Mouse (Mus musculus) midbrain, embryonic 12.5 days (tissue): ENCODE data around the gene Fth1. TPM values are rescaled to one million over a fixed set of nuclear protein-coding genes. Genes with fewer than 3 reads are reported as not detected.
A peak's percentile ranks its signal among the peaks of the same experiment; 100 is the strongest.

ENCODE experiments used
- ATAC-seq: fragments of 200-750 bp; cut with Nextera tagmentation; 2 replicates; pipeline ENCODE4 v1.8.0; 2017; ENCODE audit warnings: low read depth, moderate TSS enrichment, moderate library complexity; ENCODE audit not compliant: low FRiP score
- H3K27ac ChIP-seq: fragments of 300-500 bp; sonication (generic); replicated peaks from 2 replicates; pipeline ENCODE4 v1.5.1; 2016; ENCODE audit warnings: mild to moderate bottlenecking
- H3K27me3 ChIP-seq: fragments of 300-500 bp; sonication (generic); 2 replicates; pipeline ENCODE4 v1.6.1; 2016; ENCODE audit warnings: mild to moderate bottlenecking
- H3K36me3 ChIP-seq: fragments of 300-500 bp; sonication (generic); 2 replicates; pipeline ENCODE4 v1.6.1; 2016
- H3K4me1 ChIP-seq: fragments of 300-500 bp; sonication (generic); 2 replicates; pipeline ENCODE4 v1.6.1; 2016
- H3K4me2 ChIP-seq: fragments of 300-500 bp; sonication (generic); replicated peaks from 2 replicates; pipeline ENCODE4 v1.6.1; 2016; ENCODE audit warnings: mild to moderate bottlenecking, moderate library complexity
- H3K4me3 ChIP-seq: fragments of 300-500 bp; sonication (generic); 2 replicates; pipeline ENCODE4 v1.5.1; 2016; ENCODE audit warnings: mild to moderate bottlenecking
- H3K9ac ChIP-seq: fragments of 300-500 bp; sonication (generic); replicated peaks from 2 replicates; pipeline ENCODE4 v1.6.1; 2016; ENCODE audit warnings: mild to moderate bottlenecking, moderate library complexity
- H3K9me3 ChIP-seq: fragments of 300-500 bp; sonication (generic); 2 replicates; pipeline ENCODE4 v1.6.1; 2016; ENCODE audit warnings: mild to moderate bottlenecking
- WGBS: fragments of 180-500 bp; shearing (Covaris S2); methylation state at CpG from one replicate; pipeline ENCODE4 v1.1.7; 2016; 5-methylcytosine and 5-hydroxymethylcytosine counted together
- polyA plus RNA-seq: library from polyadenylated mRNA; unstranded; fragments of >200 nt; fragmentation: Nextera tagmentation; extraction: Ambion mirVana; gene quantifications from 2 replicates; pipeline ENCODE4 v1.2.1, GENCODE M21; 2016

Gene Fth1
- polyA plus RNA-seq, 1 experiment from 2014 or later, result 1,421 TPM

DNA sequence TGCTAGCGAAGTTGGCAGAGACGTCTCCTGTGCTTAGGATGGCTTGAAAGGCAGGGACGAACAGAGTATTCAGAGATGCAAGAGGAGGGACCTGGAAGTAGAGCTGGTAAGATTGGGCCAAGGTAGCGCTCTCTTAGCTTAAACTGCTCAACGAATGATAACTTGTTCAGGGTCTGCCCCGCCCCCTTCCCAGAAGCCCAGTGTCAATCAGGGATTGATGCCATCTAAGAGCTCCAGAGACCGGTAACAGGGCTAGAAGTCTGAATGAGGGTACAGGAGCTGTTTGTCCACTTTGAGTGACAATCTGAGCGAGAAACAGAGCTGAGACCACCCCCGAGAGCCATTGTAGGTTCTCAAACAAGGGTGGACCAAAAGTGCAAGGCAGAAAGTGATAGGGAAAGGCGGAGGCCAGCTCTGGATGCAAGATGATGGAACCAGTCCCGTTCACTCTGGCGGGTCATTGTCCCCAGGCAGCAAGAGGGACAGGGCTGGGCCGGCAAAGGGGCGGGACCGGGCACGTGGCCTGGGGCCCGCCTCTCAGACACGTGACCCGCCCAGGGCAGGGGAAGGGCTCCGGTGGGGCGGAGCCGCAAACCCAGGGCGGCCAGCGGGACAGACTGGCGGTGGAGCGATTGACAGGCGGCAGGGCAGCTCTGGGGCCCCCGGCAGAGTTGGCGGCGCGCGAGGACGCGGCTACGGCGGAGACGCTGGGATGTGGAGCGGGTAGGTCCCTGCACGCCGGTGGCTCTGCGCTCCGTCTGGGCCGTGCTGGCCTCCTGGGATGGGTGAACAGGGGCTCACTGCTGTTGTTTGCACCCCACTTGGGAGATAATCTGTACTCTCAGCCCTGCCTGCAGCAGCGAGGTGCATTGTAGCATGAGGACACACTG, 37.5 kb downstream of the Fth1 start:
- no peaks in the 10 kb centered on the region for H3K36me3 ChIP-seq
- no peaks in the 10 kb centered on the region for H3K9me3 ChIP-seq
- peak overlapping the region; percentile 72 for H3K9ac ChIP-seq
- H3K27ac ChIP-seq, result peak overlapping the region; percentile 75
- H3K27me3 ChIP-seq, result peaks cover 29% of the 10 kb centered on the region
- whole genome bisulfite sequencing, result 5% methylated on average over 44 of the region's 44 CpGs
- peaks cover 22% of the 10 kb centered on the region for H3K4me1 ChIP-seq
- peak overlapping the region; percentile 57 for H3K4me3 ChIP-seq
- peak overlapping the region; percentile 88 for H3K4me2 ChIP-seq
- peak; percentile 99 for ATAC-seq

DNA sequence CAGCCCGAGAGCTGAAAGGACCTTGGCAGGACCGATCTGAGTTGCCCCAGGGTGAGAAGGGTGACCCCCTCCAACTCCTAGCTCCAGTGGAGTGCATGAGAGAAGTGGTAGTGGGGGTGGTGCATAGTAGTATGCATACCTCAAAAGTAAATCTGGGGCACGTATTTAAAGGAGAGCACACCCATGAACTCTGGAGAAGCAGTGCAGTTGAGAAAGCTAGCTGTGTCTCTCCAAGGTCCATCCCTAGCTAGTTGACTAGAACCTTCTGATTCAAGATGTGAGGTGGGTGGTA, 38.1 kb downstream of the Fth1 start:
- Histone ChIP-seq H3K9me3 (no peaks in the 10 kb centered on the region), H3K4me1 (peaks cover 26% of the 10 kb centered on the region), H3K4me2 (peak overlapping the region; percentile 88), H3K4me3 (peak overlapping the region; percentile 57), H3K27me3 (peaks cover 29% of the 10 kb centered on the region), H3K36me3 (no peaks in the 10 kb centered on the region), H3K27ac (peak overlapping the region; percentile 75; the same call in 1 of the 2 replicates), H3K9ac (peak overlapping the region; percentile 72)
- ATAC-seq, result no peak
- 0% methylated on average over 3 of the region's 3 CpGs for WGBS

DNA sequence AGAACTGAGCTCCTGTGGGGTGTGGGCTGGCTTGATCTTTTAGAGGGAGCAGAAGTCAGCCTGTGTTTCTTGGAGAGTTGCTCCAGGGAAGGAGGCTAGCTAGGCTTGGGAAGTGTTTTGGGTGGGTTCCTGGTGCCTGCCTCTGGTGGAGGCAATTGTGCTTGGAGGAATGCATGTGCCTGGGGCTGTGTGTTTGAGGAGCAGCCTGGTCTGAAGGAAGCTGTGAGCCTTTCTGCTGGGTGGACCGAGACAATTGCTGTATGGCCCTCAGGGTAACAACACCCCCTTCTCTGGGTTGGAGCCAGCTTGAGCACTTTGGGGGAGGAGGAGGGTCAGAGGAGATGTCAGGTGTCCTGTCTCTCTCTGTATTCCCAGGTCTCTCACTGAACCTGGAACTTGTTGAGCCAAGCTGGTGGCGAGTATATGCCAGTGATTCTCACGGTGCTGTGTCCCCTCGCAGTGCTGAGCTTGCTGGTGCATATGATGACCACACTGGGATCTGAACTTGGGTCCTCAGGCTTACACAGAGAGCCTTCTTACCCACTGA, 38.9 kb downstream of the Fth1 start:
- peak overlapping the region; percentile 88 for H3K4me2 ChIP-seq
- WGBS, result 73% methylated on average over 4 of the region's 4 CpGs
- H3K9me3 ChIP-seq, result no peaks in the 10 kb centered on the region
- peak overlapping the region; percentile 57 for H3K4me3 ChIP-seq
- H3K4me1 ChIP-seq, result peaks cover 26% of the 10 kb centered on the region
- no peak for ATAC-seq
- H3K27ac ChIP-seq, result no peak overlapping the region
- H3K36me3 ChIP-seq, result no peaks in the 10 kb centered on the region
- H3K9ac ChIP-seq, result peak overlapping the region; percentile 20; the same call in 1 of the 2 replicates
- peaks cover 29% of the 10 kb centered on the region for H3K27me3 ChIP-seq

DNA sequence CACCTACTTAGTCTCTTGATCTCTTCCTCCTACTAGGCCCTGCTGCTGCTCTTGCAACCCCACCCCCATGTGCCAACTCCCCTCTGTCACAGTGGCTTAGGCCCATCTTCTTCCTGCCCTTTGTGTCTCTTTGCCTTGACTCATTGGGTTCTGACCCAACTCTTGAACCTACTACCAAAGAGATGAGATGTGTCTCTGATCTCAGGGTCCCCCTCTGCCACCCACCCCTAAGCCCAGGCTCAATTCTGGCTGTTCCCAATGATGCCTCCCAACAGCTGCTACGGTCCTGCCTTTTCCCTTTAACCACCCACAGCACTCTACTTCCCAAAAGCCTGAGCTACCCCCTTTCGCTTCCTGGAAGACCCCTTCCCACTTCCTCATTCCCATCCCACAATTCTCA, 41.6 kb downstream of the Fth1 start:
- no peak for ATAC-seq

DNA sequence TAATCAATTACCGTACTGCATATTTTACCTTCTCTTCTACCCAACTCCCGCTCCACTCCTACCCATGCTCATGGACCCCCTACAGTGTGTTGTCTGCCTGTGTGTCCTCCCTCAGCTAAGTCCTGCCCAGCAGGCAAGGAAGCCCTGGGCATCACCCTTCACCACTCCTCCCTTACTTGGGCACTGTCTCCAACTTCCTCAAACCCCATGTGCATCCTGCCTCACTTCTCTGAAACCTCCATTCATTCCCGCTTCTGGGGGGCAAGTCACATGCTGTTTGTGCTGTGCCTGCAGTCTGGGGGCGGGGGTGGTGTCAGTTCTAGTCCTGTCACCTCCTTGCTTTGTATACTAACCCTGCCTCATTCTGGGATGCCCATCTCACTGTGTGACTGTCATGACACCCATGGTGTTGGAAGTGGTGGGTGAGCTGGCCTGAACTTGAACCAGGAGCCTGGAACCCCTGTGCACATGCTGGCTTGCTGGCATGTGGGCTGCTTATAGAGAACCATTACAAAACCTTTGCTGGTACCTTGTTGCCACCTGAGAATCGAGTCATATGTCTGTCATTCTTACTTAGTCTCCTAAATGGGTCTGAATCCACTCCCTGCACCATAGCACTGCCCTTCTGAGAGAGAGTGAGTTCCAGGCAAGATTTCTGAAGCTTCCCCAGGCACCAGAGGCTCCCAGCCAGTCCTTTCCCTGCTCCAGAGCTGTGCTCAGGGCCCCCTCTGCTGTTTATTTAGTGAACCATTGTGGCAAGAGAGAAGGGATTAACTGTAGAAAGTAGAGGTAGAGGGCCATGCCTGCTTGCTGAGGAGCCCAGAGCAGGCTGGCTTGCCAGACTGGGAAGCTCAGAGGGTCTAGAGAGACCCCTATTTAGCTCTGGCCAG, 42.3 kb downstream of the Fth1 start:
- 70% methylated on average over 5 of the region's 5 CpGs for WGBS
- no peaks in the 10 kb centered on the region for H3K36me3 ChIP-seq
- peaks cover 23% of the 10 kb centered on the region for H3K4me1 ChIP-seq
- ATAC-seq, result no peak
- H3K4me2 ChIP-seq, result no peak overlapping the region
- peaks cover 17% of the 10 kb centered on the region for H3K27me3 ChIP-seq
- no peaks in the 10 kb centered on the region for H3K9me3 ChIP-seq
- H3K4me3 ChIP-seq, result no peak overlapping the region
- no peak overlapping the region for H3K27ac ChIP-seq
- H3K9ac ChIP-seq, result 0 out of 2 replicates have a peak overlapping the region, but pooled peaks have one; percentile 6

More for the DNA sequence above, 41.6 kb downstream of the Fth1 start:
- Histone ChIP-seq H3K4me2 (no peak overlapping the region), H3K4me3 (no peak overlapping the region), H3K9ac (no peak overlapping the region), H3K27ac (no peak overlapping the region), H3K36me3 (no peaks in the 10 kb centered on the region), H3K4me1 (peaks cover 26% of the 10 kb centered on the region), H3K27me3 (peaks cover 19% of the 10 kb centered on the region), H3K9me3 (no peaks in the 10 kb centered on the region)
- 88% methylated on average over 2 of the region's 2 CpGs for WGBS

DNA sequence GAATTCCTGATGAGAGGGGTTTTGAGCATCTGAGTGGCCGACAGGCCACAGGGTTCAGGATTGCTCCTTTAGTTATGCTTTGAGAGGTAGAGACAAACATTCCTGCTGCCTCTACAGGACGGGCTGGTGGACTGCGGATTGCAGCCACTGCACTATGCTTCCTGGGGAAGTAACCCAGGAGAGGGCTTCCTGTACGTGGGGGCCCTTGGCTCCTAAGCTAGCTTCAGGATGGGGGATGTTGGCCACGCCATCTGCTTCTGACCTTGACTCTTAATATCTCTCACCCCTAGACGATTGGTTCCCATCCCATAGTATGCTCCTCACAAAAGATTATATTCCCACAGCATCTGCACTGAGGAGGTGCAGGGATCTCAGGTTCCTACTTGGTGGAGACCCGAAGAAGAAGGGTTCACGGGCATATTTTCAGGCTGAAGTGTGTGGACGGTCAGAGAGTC, 42.9 kb downstream of the Fth1 start:
- H3K27ac ChIP-seq, result no peak overlapping the region

DNA sequence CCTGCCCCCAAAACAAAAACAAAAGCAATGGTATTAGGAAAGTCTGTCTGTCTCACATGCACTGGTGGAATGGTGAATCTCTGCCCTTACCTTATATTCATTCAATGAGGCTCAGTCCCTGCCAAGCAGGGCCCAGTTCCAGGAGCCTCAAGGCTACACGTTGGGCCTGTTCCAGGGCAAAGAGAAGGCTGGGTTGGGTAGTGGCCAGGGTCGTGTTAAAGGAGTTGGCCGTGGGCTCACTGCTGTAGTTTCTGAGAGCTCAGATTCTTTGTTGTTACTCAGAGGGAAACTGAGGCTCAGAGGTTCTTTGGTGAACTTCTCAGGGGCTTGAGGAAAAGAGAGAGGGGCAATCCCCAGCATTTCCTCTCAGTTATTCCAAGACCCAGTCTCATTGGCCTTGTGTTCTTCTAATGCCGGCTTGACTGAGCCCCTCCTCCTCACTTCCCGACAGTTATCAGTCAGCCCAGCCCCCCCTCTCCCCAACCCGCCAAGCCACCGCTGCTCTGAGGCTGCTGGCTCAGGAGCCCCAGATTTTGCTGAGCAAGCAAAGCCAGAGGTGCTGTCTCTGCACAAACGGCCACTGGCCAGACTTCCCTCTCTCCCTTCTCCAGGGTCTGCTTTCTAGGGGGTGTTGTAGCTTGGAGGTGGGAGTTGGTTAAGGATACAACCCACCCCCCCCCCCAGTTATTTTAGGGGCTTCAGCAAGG, 44.9 kb downstream of the Fth1 start:
- no peak overlapping the region; the same call in 1 of the 2 replicates for H3K27ac ChIP-seq
- H3K4me2 ChIP-seq, result no peak overlapping the region
- WGBS, result 33% methylated on average over 8 of the region's 8 CpGs
- H3K27me3 ChIP-seq, result no peaks in the 10 kb centered on the region
- no peak for ATAC-seq
- no peak overlapping the region for H3K4me3 ChIP-seq
- peaks cover 7% of the 10 kb centered on the region; the same call in 1 of the 2 replicates for H3K4me1 ChIP-seq
- no peak overlapping the region for H3K9ac ChIP-seq
- H3K36me3 ChIP-seq, result no peaks in the 10 kb centered on the region
- H3K9me3 ChIP-seq, result no peaks in the 10 kb centered on the region

More for the DNA sequence above, 42.9 kb downstream of the Fth1 start:
- H3K9me3 ChIP-seq, result no peaks in the 10 kb centered on the region
- H3K4me3 ChIP-seq, result no peak overlapping the region
- no peak overlapping the region for H3K4me2 ChIP-seq
- no peak for ATAC-seq
- peaks cover 18% of the 10 kb centered on the region for H3K4me1 ChIP-seq
- H3K27me3 ChIP-seq, result peaks cover 16% of the 10 kb centered on the region
- no peaks in the 10 kb centered on the region for H3K36me3 ChIP-seq
- no peak overlapping the region for H3K9ac ChIP-seq
- WGBS, result 64% methylated on average over 9 of the region's 9 CpGs

DNA sequence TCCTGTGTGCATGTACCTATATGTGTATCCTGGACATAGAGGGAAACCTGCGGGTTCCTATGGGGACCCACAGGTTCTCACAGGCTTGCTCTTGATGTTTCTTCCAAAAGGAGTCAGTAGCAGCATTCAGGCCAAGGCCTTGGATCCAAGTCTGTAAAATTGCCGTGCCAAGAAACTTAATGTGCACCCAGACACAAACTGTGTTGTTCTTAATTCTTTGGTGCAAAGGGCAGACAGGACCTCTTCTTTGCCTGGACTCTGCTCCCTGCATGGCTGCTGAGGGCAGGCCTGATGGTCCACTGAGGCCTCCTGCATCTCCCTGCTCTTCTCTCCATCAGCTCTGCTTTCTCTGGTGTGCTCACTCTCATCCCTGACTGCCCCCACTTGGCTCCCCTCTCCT, 49.3 kb downstream of the Fth1 start:
- no peaks in the 10 kb centered on the region for H3K36me3 ChIP-seq
- H3K4me3 ChIP-seq, result no peak overlapping the region
- H3K9me3 ChIP-seq, result no peaks in the 10 kb centered on the region
- H3K4me2 ChIP-seq, result no peak overlapping the region
- no peak overlapping the region for H3K9ac ChIP-seq
- H3K27ac ChIP-seq, result no peak overlapping the region
- no peaks in the 10 kb centered on the region for H3K4me1 ChIP-seq
- WGBS, result 87% methylated on average over 2 of the region's 2 CpGs
- H3K27me3 ChIP-seq, result no peaks in the 10 kb centered on the region
- ATAC-seq, result no peak

DNA sequence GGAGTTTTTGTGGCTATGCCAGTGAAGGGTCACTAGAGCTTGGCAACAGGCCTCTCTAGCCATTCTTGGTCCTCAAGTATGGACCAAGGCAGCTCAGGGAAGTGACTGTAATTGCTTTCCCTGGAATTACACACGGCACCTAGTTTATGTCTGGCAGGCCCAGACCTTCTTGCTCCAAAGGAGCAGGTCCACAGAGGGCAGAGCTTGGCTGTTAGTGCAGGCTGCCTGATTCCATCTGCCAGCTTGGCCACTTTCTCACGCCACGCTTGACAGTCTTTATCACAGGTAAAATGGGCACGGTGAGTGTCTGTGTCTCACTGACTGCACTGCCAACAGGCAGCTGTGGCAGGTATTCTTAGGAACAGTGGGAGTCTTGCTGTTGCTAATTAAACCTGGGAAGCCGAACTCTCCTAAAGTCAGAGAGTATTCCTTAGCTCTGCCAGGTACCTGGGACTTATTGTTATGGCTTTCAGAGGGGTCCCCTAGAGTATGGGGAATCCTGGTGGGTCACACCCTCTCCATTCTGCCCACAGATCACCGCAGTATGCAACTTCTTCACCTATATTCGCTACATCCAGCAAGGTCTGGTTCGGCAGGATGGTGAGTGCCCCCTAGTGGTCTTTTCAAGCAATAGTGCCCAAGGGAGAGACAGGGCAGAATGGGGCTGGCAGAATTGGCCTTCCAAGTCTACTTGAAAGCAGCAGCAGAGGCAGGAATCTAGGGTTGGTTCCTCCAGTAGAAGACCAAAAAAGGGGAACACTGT, 53.0 kb downstream of the Fth1 start:
- H3K27me3 ChIP-seq, result no peaks in the 10 kb centered on the region
- peak; percentile 50 for ATAC-seq
- no peak overlapping the region for H3K4me2 ChIP-seq
- H3K36me3 ChIP-seq, result no peaks in the 10 kb centered on the region
- H3K4me3 ChIP-seq, result no peak overlapping the region
- H3K9ac ChIP-seq, result no peak overlapping the region
- H3K9me3 ChIP-seq, result no peaks in the 10 kb centered on the region
- no peaks in the 10 kb centered on the region for H3K4me1 ChIP-seq
- H3K27ac ChIP-seq, result no peak overlapping the region
- 38% methylated on average over 8 of the region's 8 CpGs for WGBS

DNA sequence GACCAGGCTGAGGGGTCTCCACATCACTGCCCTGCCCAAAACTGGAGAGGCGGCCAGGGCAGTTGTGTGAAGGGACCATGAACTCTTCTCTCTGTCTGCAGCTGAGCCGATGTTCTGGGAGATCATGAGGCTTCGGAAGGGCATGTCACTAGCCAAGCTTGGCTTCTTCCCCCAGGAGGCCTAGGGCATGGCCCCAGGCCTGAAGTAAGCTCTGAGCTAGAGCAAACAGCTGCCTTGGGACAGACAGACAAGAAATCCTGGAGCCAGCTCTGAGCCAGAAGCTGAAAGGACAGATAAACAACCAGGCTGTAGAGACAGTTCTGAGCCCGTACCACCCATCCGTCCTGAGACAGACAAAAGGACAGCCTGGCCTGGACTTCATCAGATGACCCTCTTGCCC, 54.0 kb downstream of the Fth1 start:
- Histone ChIP-seq H3K27me3 (no peaks in the 10 kb centered on the region), H3K36me3 (no peaks in the 10 kb centered on the region), H3K4me2 (no peak overlapping the region), H3K27ac (no peak overlapping the region), H3K4me1 (no peaks in the 10 kb centered on the region), H3K4me3 (no peak overlapping the region), H3K9ac (no peak overlapping the region), H3K9me3 (no peaks in the 10 kb centered on the region)
- ATAC-seq, result peak; percentile 10; the same call in 1 of the 2 replicates
- 59% methylated on average over 5 of the region's 5 CpGs for WGBS
